Mouse (Mus musculus): Measurements from ENCODE around the gene Muc3. TPM values are rescaled to one million over a fixed set of nuclear protein-coding genes. Genes with fewer than 3 reads are reported as not detected.

The Muc3 gene
- polyA plus RNA-seq, 1 experiment, result not detected

- no peak for DNase-seq
- no peak for TF ChIP-seq POLR2A (IDR thresholded peaks at IDR 0.05; ENCODE audit: borderline replicate concordance, extremely low read depth, low read depth, low read length)
- no peak for TF ChIP-seq CTCF (IDR thresholded peaks at IDR 0.05; ENCODE audit: insufficient read depth, low read length)
- no peak overlapping the region for H3K4me3 ChIP-seq (replicated peaks; ENCODE audit: extremely low read depth, low read depth, low read length)
- 55% methylated on average over 28 of the region's 28 CpGs for WGBS
- H3K4me1 ChIP-seq (ENCODE audit: control insufficient read depth, insufficient read depth, low read length), result 0 out of 2 replicates have a peak, but pooled peaks cover 2% of the 10 kb centered on the region
Measured at GRCm38 (mm10) chr5:137102575-137103522, 46.3 kb downstream of the Muc3 start.

- Histone ChIP-seq H3K4me3 (replicated peaks; ENCODE audit: extremely low read depth, low read depth, low read length) (no peak overlapping the region), H3K4me1 (ENCODE audit: control insufficient read depth, insufficient read depth, low read length) (no peaks in the 10 kb centered on the region)
- WGBS, result 79% methylated on average over 10 of the region's 10 CpGs
- TF ChIP-seq POLR2A (IDR thresholded peaks at IDR 0.05; ENCODE audit: borderline replicate concordance, extremely low read depth, low read depth, low read length) (no peak), CTCF (IDR thresholded peaks at IDR 0.05; ENCODE audit: insufficient read depth, low read length) (no peak)
- no peak for DNase-seq
Measured at GRCm38 (mm10) chr5:137102078-137102477, 47.0 kb downstream of the Muc3 start.

GRCm38 (mm10) chr5:137100660-137101059 lies 48.5 kb downstream of the Muc3 start:
- Histone ChIP-seq H3K4me1 (ENCODE audit: control insufficient read depth, insufficient read depth, low read length) (no peaks in the 10 kb centered on the region), H3K4me3 (replicated peaks; ENCODE audit: extremely low read depth, low read depth, low read length) (no peak overlapping the region)
- WGBS, result 63% methylated on average over 4 of the region's 4 CpGs
- no peak for DNase-seq
- TF ChIP-seq POLR2A (IDR thresholded peaks at IDR 0.05; ENCODE audit: borderline replicate concordance, extremely low read depth, low read depth, low read length) (no peak), CTCF (IDR thresholded peaks at IDR 0.05; ENCODE audit: insufficient read depth, low read length) (no peak)

- no peak overlapping the region for H3K4me3 ChIP-seq (replicated peaks; ENCODE audit: extremely low read depth, low read depth, low read length)
- peaks cover 5% of the 10 kb centered on the region for H3K4me1 ChIP-seq (ENCODE audit: control insufficient read depth, insufficient read depth, low read length)
- no peak for DNase-seq
- whole genome bisulfite sequencing, result 49% methylated on average over 11 of the region's 11 CpGs
- TF ChIP-seq CTCF (IDR thresholded peaks at IDR 0.05; ENCODE audit: insufficient read depth, low read length) (no peak), POLR2A (IDR thresholded peaks at IDR 0.05; ENCODE audit: borderline replicate concordance, extremely low read depth, low read depth, low read length) (no peak)
Measured at GRCm38 (mm10) chr5:137098418-137098817, 50.7 kb downstream of the Muc3 start.

- DNase-seq, result no peak
- H3K4me1 ChIP-seq (ENCODE audit: control insufficient read depth, insufficient read depth, low read length), result peaks cover 5% of the 10 kb centered on the region
- WGBS, result 15% methylated on average over 1 of the region's 1 CpGs
- TF ChIP-seq POLR2A (IDR thresholded peaks at IDR 0.05; ENCODE audit: borderline replicate concordance, extremely low read depth, low read depth, low read length) (no peak), CTCF (IDR thresholded peaks at IDR 0.05; ENCODE audit: insufficient read depth, low read length) (no peak)
- no peak overlapping the region for H3K4me3 ChIP-seq (replicated peaks; ENCODE audit: extremely low read depth, low read depth, low read length)
Measured at GRCm38 (mm10) chr5:137096037-137096436, 53.1 kb downstream of the Muc3 start.

GRCm38 (mm10) chr5:137095135-137095534 lies 54.0 kb downstream of the Muc3 start:
- no peak for DNase-seq
- Histone ChIP-seq H3K4me1 (ENCODE audit: control insufficient read depth, insufficient read depth, low read length) (peaks cover 5% of the 10 kb centered on the region), H3K4me3 (replicated peaks; ENCODE audit: extremely low read depth, low read depth, low read length) (no peak overlapping the region)
- TF ChIP-seq CTCF (IDR thresholded peaks at IDR 0.05; ENCODE audit: insufficient read depth, low read length) (no peak), POLR2A (IDR thresholded peaks at IDR 0.05; ENCODE audit: borderline replicate concordance, extremely low read depth, low read depth, low read length) (no peak)
- 71% methylated on average over 10 of the region's 10 CpGs for WGBS

GRCm38 (mm10) chr5:137093720-137094119 lies 55.4 kb downstream of the Muc3 start:
- no peak for TF ChIP-seq POLR2A (IDR thresholded peaks at IDR 0.05; ENCODE audit: borderline replicate concordance, extremely low read depth, low read depth, low read length)
- TF ChIP-seq CTCF (IDR thresholded peaks at IDR 0.05; ENCODE audit: insufficient read depth, low read length), result no peak
- no peak overlapping the region for H3K4me3 ChIP-seq (replicated peaks; ENCODE audit: extremely low read depth, low read depth, low read length)
- peaks cover 5% of the 10 kb centered on the region for H3K4me1 ChIP-seq (ENCODE audit: control insufficient read depth, insufficient read depth, low read length)
- WGBS, result 61% methylated on average over 9 of the region's 9 CpGs
- DNase-seq, result no peak

- H3K4me1 ChIP-seq (ENCODE audit: control insufficient read depth, insufficient read depth, low read length), result peaks cover 5% of the 10 kb centered on the region
- no peak for DNase-seq
- TF ChIP-seq CTCF (IDR thresholded peaks at IDR 0.05; ENCODE audit: insufficient read depth, low read length) (no peak), POLR2A (IDR thresholded peaks at IDR 0.05; ENCODE audit: borderline replicate concordance, extremely low read depth, low read depth, low read length) (no peak)
- 53% methylated on average over 6 of the region's 6 CpGs for WGBS
- no peak overlapping the region for H3K4me3 ChIP-seq (replicated peaks; ENCODE audit: extremely low read depth, low read depth, low read length)
Measured at GRCm38 (mm10) chr5:137091560-137091959, 57.6 kb downstream of the Muc3 start.

GRCm38 (mm10) chr5:137090870-137091269 lies 58.3 kb downstream of the Muc3 start:
- TF ChIP-seq CTCF (IDR thresholded peaks at IDR 0.05; ENCODE audit: insufficient read depth, low read length) (no peak), POLR2A (IDR thresholded peaks at IDR 0.05; ENCODE audit: borderline replicate concordance, extremely low read depth, low read depth, low read length) (no peak)
- no peak for DNase-seq
- 65% methylated on average over 10 of the region's 10 CpGs for WGBS
- Histone ChIP-seq H3K4me1 (ENCODE audit: control insufficient read depth, insufficient read depth, low read length) (peaks cover 5% of the 10 kb centered on the region), H3K4me3 (replicated peaks; ENCODE audit: extremely low read depth, low read depth, low read length) (no peak overlapping the region)

GRCm38 (mm10) chr5:137087410-137087809 lies 61.7 kb downstream of the Muc3 start:
- 50% methylated on average over 8 of the region's 8 CpGs for WGBS
- peak; percentile 53 for DNase-seq
- Histone ChIP-seq H3K4me3 (replicated peaks; ENCODE audit: extremely low read depth, low read depth, low read length) (no peak overlapping the region), H3K4me1 (ENCODE audit: control insufficient read depth, insufficient read depth, low read length) (no peaks in the 10 kb centered on the region)
- TF ChIP-seq POLR2A (IDR thresholded peaks at IDR 0.05; ENCODE audit: borderline replicate concordance, extremely low read depth, low read depth, low read length), result no peak
- TF ChIP-seq CTCF (IDR thresholded peaks at IDR 0.05; ENCODE audit: insufficient read depth, low read length), result no peak
